Mouse (Mus musculus) heart, embryonic 10.5 days (tissue): ENCODE results near the gene Ppm1g. TPM values are rescaled to one million over a fixed set of nuclear protein-coding genes. Genes with fewer than 3 reads are reported as not detected.

Experiments
- DNase-seq: peaks from one replicate; pipeline ENCODE4 v3.0.0-alpha.2; 2017; ENCODE audit warnings: low spot score
- H3K27ac ChIP-seq: fragments of 300-500 bp; sonication (generic); 2 replicates; pipeline ENCODE4 v1.5.1; 2016; ENCODE audit warnings: mild to moderate bottlenecking
- H3K27me3 ChIP-seq: fragments of 300-500 bp; sonication (generic); 2 replicates; pipeline ENCODE4 v1.6.1; 2016; ENCODE audit warnings: mild to moderate bottlenecking; ENCODE audit not compliant: poor library complexity, insufficient read depth, severe bottlenecking
- H3K36me3 ChIP-seq: fragments of 300-500 bp; sonication (generic); 2 replicates; pipeline ENCODE4 v1.6.1; 2016; ENCODE audit warnings: mild to moderate bottlenecking, moderate library complexity
- H3K4me1 ChIP-seq: fragments of 300-500 bp; sonication (generic); 2 replicates; pipeline ENCODE4 v1.6.1; 2016; ENCODE audit warnings: mild to moderate bottlenecking
- H3K4me3 ChIP-seq: fragments of 300-500 bp; sonication (generic); 2 replicates; pipeline ENCODE4 v1.5.1; 2016; ENCODE audit warnings: mild to moderate bottlenecking, moderate library complexity
- H3K9me3 ChIP-seq: fragments of 300-500 bp; sonication (generic); 2 replicates; pipeline ENCODE4 v1.6.1; 2016; ENCODE audit warnings: mild to moderate bottlenecking, moderate library complexity
- WGBS: fragments of 180-500 bp; shearing (Covaris S2); methylation state at CpG from one replicate; pipeline ENCODE4 v1.1.7; 2016; 5-methylcytosine and 5-hydroxymethylcytosine counted together
- polyA plus RNA-seq: library from polyadenylated mRNA; unstranded; fragments of >200 nt; fragmentation: Nextera tagmentation; extraction: Ambion mirVana; gene quantifications from 2 replicates; pipeline ENCODE4 v1.2.1, GENCODE M21; 2016

Gene Ppm1g
- polyA plus RNA-seq, 1 experiment from 2014 or later, result 151 TPM

DNA sequence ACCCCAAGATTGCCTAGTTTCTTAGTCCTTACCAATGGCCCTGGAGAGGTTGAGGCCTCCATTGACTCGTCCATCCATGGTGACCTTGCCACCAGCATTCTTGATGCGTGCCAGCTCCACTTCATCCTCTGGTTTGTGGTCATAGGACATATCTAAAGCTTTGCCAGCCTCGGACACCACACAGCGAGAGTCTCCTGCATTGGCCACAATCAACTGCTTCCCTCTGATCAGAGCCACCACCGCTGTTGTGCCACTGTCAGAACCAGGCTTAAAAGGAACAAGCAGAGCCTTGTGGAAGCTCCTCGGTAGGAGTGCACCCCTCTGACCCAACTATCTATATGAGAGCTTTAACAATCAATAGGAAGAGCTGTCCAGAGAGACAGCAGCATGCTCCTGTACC, 16.1 kb downstream of the Ppm1g start:
- Histone ChIP-seq H3K9me3 (peaks cover 5% of the 10 kb centered on the region), H3K27me3 (no peaks in the 10 kb centered on the region), H3K4me1 (peaks cover 8% of the 10 kb centered on the region; the same call in 1 of the 2 replicates), H3K36me3 (peaks cover 70% of the 10 kb centered on the region), H3K4me3 (no peak overlapping the region), H3K27ac (no peak overlapping the region)
- DNase-seq, result no peak
- 94% methylated on average over 6 of the region's 6 CpGs for WGBS

DNA sequence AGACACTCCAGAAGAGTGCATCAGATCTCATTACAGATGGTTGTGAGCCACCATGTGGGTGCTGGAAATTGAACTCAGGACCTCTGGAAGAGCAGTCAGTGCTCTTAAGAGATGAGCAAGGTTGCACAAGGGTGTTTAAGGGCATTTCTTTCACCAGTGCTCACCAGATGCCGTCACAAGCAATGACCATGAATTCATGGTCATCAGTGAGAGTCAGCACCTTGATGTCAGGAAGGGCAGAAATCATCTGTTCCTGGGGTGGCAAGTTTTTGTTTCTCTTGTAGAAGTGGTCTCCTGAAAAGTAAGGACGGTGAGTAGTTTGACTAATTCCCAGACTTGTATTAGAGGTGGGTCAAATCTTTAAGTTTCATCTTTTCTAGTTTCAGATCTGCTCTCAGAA, 16.6 kb downstream of the Ppm1g start:
- no peak overlapping the region for H3K4me3 ChIP-seq
- no peak overlapping the region for H3K27ac ChIP-seq
- 92% methylated on average over 2 of the region's 2 CpGs for WGBS
- peaks cover 76% of the 10 kb centered on the region for H3K36me3 ChIP-seq
- H3K27me3 ChIP-seq, result no peaks in the 10 kb centered on the region
- peaks cover 8% of the 10 kb centered on the region; the same call in 1 of the 2 replicates for H3K4me1 ChIP-seq
- peaks cover 5% of the 10 kb centered on the region for H3K9me3 ChIP-seq
- no peak for DNase-seq

DNA sequence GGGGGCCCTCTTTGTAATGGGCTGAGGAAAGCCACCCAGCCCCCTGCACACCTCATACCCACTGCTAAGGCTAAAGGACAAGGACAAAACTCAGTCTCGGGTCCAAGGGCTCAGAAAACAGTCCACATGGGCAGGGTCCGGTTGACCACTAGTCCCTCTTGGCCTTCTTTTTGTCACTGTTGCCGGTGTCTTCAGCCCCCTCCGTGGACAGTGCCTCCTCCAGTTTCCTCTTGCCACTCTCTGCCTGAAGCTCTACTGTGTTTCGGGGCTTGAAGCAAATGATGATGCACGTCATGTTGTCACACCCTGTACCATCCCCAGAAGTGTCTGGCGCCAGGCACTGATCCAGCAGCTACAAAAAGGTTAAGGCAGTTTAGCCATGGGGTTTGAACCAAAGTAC, 17.6 kb downstream of the Ppm1g start:
- Histone ChIP-seq H3K4me1 (peaks cover 8% of the 10 kb centered on the region; the same call in 1 of the 2 replicates), H3K27me3 (no peaks in the 10 kb centered on the region), H3K9me3 (peaks cover 5% of the 10 kb centered on the region), H3K4me3 (peak overlapping the region; percentile 85), H3K36me3 (peaks cover 83% of the 10 kb centered on the region), H3K27ac (peak overlapping the region; percentile 96)
- 84% methylated on average over 7 of the region's 7 CpGs for WGBS
- DNase-seq, result no peak

DNA sequence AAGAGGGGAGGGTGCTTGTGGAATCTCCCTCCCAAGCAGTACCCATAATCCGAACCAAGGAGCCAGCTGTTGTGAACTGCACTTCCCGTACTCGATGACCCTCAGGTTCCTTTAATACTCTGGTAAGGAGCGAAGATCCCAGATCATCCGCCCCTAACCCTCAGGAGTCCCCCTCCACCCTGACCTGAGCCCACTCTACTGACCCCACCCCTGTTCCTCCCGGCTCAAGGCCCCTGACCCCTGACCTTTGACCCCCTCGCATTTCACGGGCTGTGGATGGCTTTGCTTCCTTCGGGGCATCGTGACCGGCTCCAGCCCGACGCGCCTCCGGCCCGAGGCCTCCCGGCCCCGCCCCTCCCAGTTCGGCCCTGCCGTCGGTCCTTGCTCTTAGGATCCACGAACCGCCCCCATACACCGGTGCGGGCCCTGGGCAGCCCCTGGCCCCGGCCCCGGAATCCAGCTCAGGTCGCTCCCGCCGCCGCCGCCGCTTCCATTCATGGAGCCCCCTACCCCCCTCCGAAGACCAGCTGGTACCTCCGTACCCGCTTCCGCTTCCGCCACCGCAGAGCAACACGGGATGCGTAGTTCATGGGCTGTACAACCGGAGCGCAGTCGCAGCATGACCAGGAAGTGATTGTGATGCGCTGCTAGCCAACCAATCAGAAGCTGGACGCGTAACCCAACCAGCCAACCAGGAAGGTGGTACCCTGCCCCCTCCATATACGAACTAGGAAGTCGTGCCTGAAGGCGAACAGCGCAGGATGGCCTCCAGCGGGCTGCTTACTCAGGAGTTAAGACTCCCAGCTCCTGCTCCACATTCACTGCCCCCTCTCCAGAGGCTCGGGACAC, 18.5 kb downstream of the Ppm1g start, which contains the start of gene Zfp513:
Gene Zfp513, minus strand, starts transcription at position 562 of the 849 bp plus-strand sequence.
- peak; percentile 100 for DNase-seq
- Histone ChIP-seq H3K9me3 (peaks cover 5% of the 10 kb centered on the region), H3K4me1 (peaks cover 8% of the 10 kb centered on the region; the same call in 1 of the 2 replicates), H3K27ac (peak within 1 kb of the TSS; percentile 96), H3K27me3 (no peaks in the 10 kb centered on the region), H3K36me3 (peaks cover 83% of the 10 kb centered on the region), H3K4me3 (peak within 1 kb of the TSS; percentile 85)
- WGBS, result under 1% methylated on average over 51 of the region's 53 CpGs

DNA sequence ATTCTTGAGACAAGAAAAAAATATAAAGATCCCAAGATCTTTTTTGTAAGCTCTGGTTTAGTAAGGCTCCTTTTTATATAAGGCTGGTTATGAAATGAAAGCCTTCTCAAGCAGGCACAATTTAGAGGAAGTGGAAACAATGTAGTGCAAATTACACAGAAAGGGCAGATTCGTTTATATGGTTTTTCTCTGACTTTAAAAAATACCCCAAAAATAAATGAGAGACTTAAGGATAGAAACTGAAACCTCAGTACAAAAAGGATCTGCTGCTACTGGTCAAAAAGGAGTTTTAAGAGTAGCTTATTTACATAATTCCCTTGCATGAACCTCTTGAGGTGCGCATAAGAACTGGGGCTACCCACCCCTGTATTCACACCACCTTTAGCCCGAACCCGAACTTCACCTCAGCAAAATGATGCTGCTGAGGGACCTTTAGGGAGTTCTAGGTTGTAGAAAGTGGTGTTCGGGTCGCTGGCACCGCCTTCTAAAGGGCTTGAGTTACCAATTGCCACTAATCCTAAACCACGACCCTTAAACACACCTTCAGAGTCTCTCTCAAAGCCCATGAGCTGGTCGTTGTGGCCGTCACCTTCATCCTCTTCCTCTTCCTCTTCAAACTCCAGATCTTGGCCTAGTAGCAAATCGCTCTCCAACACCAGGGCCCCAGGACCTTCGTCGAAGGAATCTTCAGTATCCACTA, 19.3 kb downstream of the Ppm1g start:
- DNase-seq, result no peak
- H3K4me1 ChIP-seq, result peaks cover 8% of the 10 kb centered on the region; the same call in 1 of the 2 replicates
- peaks cover 84% of the 10 kb centered on the region for H3K36me3 ChIP-seq
- H3K27me3 ChIP-seq, result no peaks in the 10 kb centered on the region
- peak overlapping the region; percentile 85 for H3K4me3 ChIP-seq
- peak overlapping the region; percentile 96 for H3K27ac ChIP-seq
- H3K9me3 ChIP-seq, result peaks cover 5% of the 10 kb centered on the region
- WGBS, result 22% methylated on average over 13 of the region's 13 CpGs

DNA sequence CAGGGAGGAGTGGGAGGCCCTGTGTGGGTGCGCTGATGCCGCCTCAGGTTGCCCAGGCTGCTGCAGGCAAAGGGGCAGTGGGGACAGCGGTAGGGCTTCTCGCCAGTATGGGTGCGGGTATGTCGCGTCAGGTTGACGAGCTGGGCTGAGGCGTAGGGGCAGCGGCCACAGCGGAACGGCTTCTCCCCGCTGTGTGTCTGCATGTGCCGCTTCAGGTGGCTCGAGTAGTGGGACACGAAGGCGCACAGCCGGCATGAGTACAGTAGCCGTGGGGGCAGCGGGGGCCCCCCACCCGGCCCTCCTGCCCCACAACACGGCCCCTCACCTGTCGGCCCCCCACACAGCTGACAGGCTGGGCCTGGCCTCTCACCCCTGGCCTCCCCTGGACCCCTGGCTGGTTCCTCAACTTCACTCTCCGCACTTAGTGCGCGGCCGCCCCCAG, 20.1 kb downstream of the Ppm1g start:
- no peak for DNase-seq
- WGBS, result 89% methylated on average over 27 of the region's 27 CpGs
- Histone ChIP-seq H3K27me3 (no peaks in the 10 kb centered on the region), H3K9me3 (peaks cover 5% of the 10 kb centered on the region), H3K27ac (no peak overlapping the region), H3K4me3 (0 out of 2 replicates have a peak overlapping the region, but pooled peaks have one; percentile 85), H3K4me1 (peaks cover 8% of the 10 kb centered on the region; the same call in 1 of the 2 replicates), H3K36me3 (peaks cover 84% of the 10 kb centered on the region)

DNA sequence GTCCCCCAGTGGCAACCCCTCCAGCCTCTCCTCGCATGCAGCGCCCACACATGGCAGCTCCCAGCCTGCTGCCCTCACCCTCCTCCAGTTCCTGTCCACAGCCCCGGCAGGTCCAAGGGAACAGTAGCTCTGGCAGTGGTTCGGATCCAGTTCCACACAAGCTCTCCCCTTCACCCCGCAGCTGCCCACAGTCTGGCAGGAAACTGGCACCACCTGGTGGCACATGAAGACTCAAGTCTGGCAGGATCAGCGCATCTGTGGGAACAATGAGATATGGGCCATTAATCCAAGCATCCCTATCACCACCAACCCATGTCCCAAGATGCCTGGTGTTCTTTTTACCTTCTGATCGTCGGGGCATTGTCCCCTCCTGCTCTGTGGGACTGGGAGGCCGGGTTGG, 20.6 kb downstream of the Ppm1g start:
- 90% methylated on average over 9 of the region's 9 CpGs for WGBS
- H3K9me3 ChIP-seq, result peaks cover 5% of the 10 kb centered on the region
- 0 out of 2 replicates have a peak overlapping the region, but pooled peaks have one; percentile 85 for H3K4me3 ChIP-seq
- peaks cover 84% of the 10 kb centered on the region for H3K36me3 ChIP-seq
- H3K27ac ChIP-seq, result no peak overlapping the region
- DNase-seq, result no peak
- H3K27me3 ChIP-seq, result no peaks in the 10 kb centered on the region
- H3K4me1 ChIP-seq, result peaks cover 8% of the 10 kb centered on the region; the same call in 1 of the 2 replicates

DNA sequence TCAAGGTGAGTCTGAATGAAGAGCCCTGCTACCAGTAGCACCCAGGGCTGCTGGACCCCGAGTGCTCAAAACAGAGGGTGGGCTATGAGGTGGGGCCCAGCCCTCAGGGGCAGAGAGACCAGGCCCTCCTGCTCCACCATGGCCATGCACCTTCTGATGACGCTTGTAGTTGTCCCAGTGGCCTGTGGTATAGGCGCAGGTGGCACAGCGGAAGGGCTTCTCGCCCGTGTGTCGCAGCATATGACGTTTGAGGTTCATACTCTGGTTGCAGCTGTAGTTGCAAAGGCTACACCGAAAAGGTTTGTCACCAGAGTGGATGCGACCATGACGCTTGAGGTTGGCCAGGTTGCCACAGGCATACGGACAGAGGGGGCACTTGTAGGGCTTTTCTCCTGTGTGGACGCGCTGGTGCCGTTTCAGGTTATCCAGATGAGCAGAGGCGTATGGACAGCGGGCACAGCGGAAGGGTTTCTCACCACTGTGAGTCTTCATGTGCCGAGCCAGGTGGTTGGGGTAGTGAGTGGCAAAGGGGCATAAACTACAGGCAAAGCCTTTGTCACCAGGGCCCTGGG, 21.1 kb downstream of the Ppm1g start:
- H3K27me3 ChIP-seq, result no peaks in the 10 kb centered on the region
- H3K4me1 ChIP-seq, result peaks cover 8% of the 10 kb centered on the region; the same call in 1 of the 2 replicates
- H3K27ac ChIP-seq, result no peak overlapping the region
- DNase-seq, result no peak
- 91% methylated on average over 19 of the region's 19 CpGs for WGBS
- peaks cover 84% of the 10 kb centered on the region for H3K36me3 ChIP-seq
- peaks cover 5% of the 10 kb centered on the region for H3K9me3 ChIP-seq
- H3K4me3 ChIP-seq, result no peak overlapping the region

DNA sequence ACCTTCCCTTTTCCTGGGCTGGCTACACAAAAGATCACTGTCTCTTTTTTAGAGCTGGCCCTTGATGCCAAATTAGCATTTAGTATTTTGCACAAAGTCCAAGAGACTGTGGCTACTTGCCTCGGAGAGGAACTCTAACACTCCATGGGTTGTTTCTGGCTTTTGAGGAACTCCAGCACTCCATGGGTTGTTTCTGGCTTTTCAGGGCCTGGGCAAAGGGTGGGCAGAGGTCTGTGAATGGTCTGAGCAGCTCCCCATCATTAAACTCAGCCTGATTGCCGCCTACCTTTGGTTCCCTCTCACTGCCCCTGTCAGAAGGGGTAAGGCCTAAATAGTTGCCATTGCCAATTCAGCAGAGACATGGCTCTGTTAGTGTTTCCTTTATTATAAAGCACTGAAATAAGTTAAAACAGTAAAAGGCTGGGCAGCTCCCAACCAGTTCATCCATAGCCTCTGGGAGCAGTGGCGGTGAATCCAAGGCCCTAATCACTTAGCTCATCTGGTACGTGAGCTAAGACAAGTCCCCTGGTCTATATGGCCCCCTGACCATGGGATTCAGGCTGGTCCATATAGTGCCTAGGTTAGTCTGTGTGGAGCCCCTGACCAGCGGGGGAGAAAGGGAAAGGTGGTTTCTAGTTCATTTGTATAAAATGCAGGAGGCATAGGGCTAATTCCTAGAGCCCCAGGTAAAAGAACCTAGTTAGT, 21.7 kb downstream of the Ppm1g start:
- H3K27me3 ChIP-seq, result no peaks in the 10 kb centered on the region
- H3K9me3 ChIP-seq, result peaks cover 5% of the 10 kb centered on the region
- H3K4me3 ChIP-seq, result no peak overlapping the region
- H3K36me3 ChIP-seq, result peaks cover 78% of the 10 kb centered on the region
- DNase-seq, result no peak
- 81% methylated on average over 5 of the region's 5 CpGs for WGBS
- H3K4me1 ChIP-seq, result peaks cover 12% of the 10 kb centered on the region; the same call in 1 of the 2 replicates
- no peak overlapping the region for H3K27ac ChIP-seq

DNA sequence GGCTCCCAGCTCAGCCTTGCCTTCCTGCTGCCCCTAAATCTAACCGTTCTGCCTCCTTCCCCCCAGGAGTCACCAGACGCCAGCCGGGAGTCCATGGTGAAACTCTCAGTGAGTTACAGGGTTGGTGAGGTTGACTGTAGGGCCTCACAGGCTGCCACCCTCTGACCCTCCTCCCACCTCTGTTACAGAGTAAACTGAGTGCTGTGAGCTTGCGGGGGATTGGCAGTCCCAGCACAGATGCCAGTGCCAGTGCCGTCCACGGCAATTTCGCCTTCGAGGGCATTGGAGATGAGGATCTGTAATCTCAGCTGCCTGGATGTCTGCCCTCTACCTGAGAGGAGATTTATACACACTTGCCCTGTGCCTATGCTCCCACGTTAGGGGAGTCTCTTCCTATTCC, 22.3 kb downstream of the Ppm1g start:
- no peak for DNase-seq
- peaks cover 5% of the 10 kb centered on the region for H3K9me3 ChIP-seq
- no peaks in the 10 kb centered on the region for H3K27me3 ChIP-seq
- H3K4me1 ChIP-seq, result peaks cover 12% of the 10 kb centered on the region; the same call in 1 of the 2 replicates
- H3K27ac ChIP-seq, result no peak overlapping the region
- H3K36me3 ChIP-seq, result peaks cover 72% of the 10 kb centered on the region
- 84% methylated on average over 9 of the region's 9 CpGs for WGBS
- no peak overlapping the region for H3K4me3 ChIP-seq

DNA sequence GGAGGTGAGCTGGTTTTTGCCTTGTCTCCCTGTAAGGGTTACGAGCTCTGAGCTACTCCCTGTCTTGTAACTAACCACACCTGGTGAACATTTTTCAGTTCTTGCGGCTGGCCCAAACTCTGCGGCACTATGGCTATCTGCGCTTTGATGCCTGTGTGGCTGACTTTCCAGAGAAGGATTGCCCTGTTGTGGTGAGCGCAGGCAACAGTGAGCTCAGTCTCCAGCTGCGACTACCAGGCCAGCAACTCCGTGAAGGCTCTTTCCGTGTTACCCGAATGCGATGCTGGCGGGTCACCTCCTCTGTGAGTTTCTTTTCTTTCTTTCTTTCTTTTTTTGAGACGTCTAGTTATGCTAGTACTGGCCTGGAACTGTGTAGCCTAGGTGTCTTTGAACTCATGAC, 23.4 kb downstream of the Ppm1g start:
- Histone ChIP-seq H3K4me3 (no peak overlapping the region), H3K27ac (no peak overlapping the region), H3K27me3 (no peaks in the 10 kb centered on the region), H3K4me1 (peaks cover 9% of the 10 kb centered on the region), H3K36me3 (peaks cover 62% of the 10 kb centered on the region), H3K9me3 (peaks cover 5% of the 10 kb centered on the region)
- WGBS, result 92% methylated on average over 12 of the region's 12 CpGs
- DNase-seq, result no peak

DNA sequence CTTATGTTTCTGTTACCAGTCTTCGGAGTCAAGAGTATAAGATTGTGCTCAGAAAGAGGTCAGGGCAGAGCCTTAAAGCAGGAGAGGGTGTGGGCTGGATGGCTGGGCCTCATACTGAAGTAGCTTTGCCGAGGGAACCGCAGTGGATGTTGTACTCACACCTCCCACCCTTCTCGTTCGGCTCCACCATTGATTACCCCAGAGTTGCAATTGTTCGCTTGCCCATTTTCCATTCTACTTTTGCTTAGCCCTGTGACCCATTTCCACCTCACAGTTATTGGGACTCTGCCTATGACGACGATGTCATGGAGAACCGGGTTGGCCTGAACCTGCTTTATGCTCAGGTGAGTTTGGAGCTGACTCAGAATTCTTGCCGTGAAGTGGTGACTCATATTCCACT, 24.3 kb downstream of the Ppm1g start:
- peaks cover 14% of the 10 kb centered on the region for H3K4me1 ChIP-seq
- H3K27ac ChIP-seq, result no peak overlapping the region
- H3K36me3 ChIP-seq, result peaks cover 66% of the 10 kb centered on the region
- H3K9me3 ChIP-seq, result peaks cover 5% of the 10 kb centered on the region
- no peak overlapping the region for H3K4me3 ChIP-seq
- 95% methylated on average over 10 of the region's 10 CpGs for WGBS
- DNase-seq, result no peak
- no peaks in the 10 kb centered on the region for H3K27me3 ChIP-seq
